Mouse (Mus musculus) lung, embryonic 14.5 days (tissue): ENCODE results near the gene Mepce. TPM values are rescaled to one million over a fixed set of nuclear protein-coding genes. Genes with fewer than 3 reads are reported as not detected.
"Not testable (repeated sequence)": the region's sequence is repeated elsewhere in the genome, so short reads cannot be mapped to it uniquely, and the experiment has no call there.

ENCODE experiments used
- ATAC-seq: fragments of 200-750 bp; cut with Nextera tagmentation; 2 replicates; pipeline ENCODE4 v1.8.0; 2017; ENCODE audit warnings: mild to moderate bottlenecking, moderate TSS enrichment, moderate library complexity; ENCODE audit not compliant: insufficient read depth
- DNase-seq: peaks from one replicate; pipeline ENCODE4 v3.0.0-alpha.2; 2015
- H3K27ac ChIP-seq: fragments of 300-500 bp; sonication (generic); 2 replicates; pipeline ENCODE4 v1.5.1; 2014; ENCODE audit warnings: low read depth, mild to moderate bottlenecking, moderate library complexity
- H3K27me3 ChIP-seq: fragments of 300-500 bp; sonication (generic); 2 replicates; pipeline ENCODE4 v1.6.1; 2014; ENCODE audit warnings: low read length, control low read depth; ENCODE audit not compliant: insufficient read depth
- H3K36me3 ChIP-seq: fragments of 300-500 bp; sonication (generic); 2 replicates; pipeline ENCODE4 v1.6.1; 2014; ENCODE audit warnings: control low read depth; ENCODE audit not compliant: insufficient read depth
- H3K4me1 ChIP-seq: fragments of 300-500 bp; sonication (generic); 2 replicates; pipeline ENCODE4 v1.6.1; 2014; ENCODE audit warnings: antibody characterized with exemption, control low read depth; ENCODE audit not compliant: insufficient read depth
- H3K4me2 ChIP-seq: fragments of 300-500 bp; sonication (generic); 2 replicates; pipeline ENCODE4 v1.6.1; 2014; ENCODE audit warnings: mild to moderate bottlenecking
- H3K4me3 ChIP-seq: fragments of 300-500 bp; sonication (generic); 2 replicates; pipeline ENCODE4 v1.5.1; 2014; ENCODE audit warnings: low read depth, low read length
- H3K9ac ChIP-seq: fragments of 300-500 bp; sonication (generic); 2 replicates; pipeline ENCODE4 v1.6.1; 2014
- H3K9me3 ChIP-seq: fragments of 300-500 bp; sonication (generic); 2 replicates; pipeline ENCODE4 v1.6.1; 2016; ENCODE audit warnings: low read depth, low read length, control low read depth
- CTCF ChIP-seq: IDR thresholded peaks from 2 replicates; pipeline ENCODE4 v1.5.1; 2016; ENCODE audit warnings: antibody characterized with exemption, low read depth
- WGBS: fragments of 180-500 bp; shearing (Covaris S2); extraction: QIAGEN DNeasy Blood & Tissue Kit; methylation state at CpG from one replicate; pipeline ENCODE4 v1.1.7; 2014; 5-methylcytosine and 5-hydroxymethylcytosine counted together
- polyA plus RNA-seq: library from polyadenylated mRNA; unstranded; fragments of >200 nt; fragmentation: Nextera tagmentation; extraction: Ambion mirVana; gene quantifications from 2 replicates; pipeline ENCODE4 v1.2.1, GENCODE M21; 2014

The Mepce gene
- polyA plus RNA-seq, 1 experiment from 2014 or later: 14.5 TPM

- no peak for ATAC-seq
- TF ChIP-seq CTCF: no peak
- H3K4me1 ChIP-seq: peaks cover 3% of the 10 kb centered on the region; the same call in 1 of the 2 replicates
- peaks cover 60% of the 10 kb centered on the region for H3K36me3 ChIP-seq
- no peaks in the 10 kb centered on the region for H3K27me3 ChIP-seq
- 89% methylated on average over 13 of the region's 13 CpGs for WGBS
- no peak for DNase-seq
- no peak overlapping the region for H3K27ac ChIP-seq
- no peak overlapping the region for H3K4me3 ChIP-seq
- no peaks in the 10 kb centered on the region for H3K9me3 ChIP-seq
- no peak overlapping the region for H3K4me2 ChIP-seq
- H3K9ac ChIP-seq: no peak overlapping the region
Observed at GRCm38 (mm10) chr5:137751221-137751887, 36.1 kb downstream of the Mepce start.

- not testable (repeated sequence) for H3K4me1 ChIP-seq, DNase-seq, H3K4me2 ChIP-seq, H3K9ac ChIP-seq, H3K27me3 ChIP-seq, H3K9me3 ChIP-seq, H3K27ac ChIP-seq, ATAC-seq, H3K4me3 ChIP-seq
- peaks cover 49% of the 10 kb centered on the region for H3K36me3 ChIP-seq
- WGBS: 93% methylated on average over 6 of the region's 8 CpGs
Observed at GRCm38 (mm10) chr5:137750212-137750611, 37.2 kb downstream of the Mepce start.

- Histone ChIP-seq H3K4me2 (peak overlapping the region; percentile 100), H3K4me1 (peaks cover 3% of the 10 kb centered on the region; the same call in 1 of the 2 replicates), H3K9me3 (no peaks in the 10 kb centered on the region), H3K4me3 (peak overlapping the region; percentile 76), H3K27me3 (no peaks in the 10 kb centered on the region), H3K9ac (0 out of 2 replicates have a peak overlapping the region, but pooled peaks have one; percentile 5), H3K27ac (0 out of 2 replicates have a peak overlapping the region, but pooled peaks have one; percentile 13), H3K36me3 (peaks cover 43% of the 10 kb centered on the region)
- 33% methylated on average over 6 of the region's 6 CpGs for WGBS
- TF ChIP-seq CTCF: no peak
- ATAC-seq: no peak
- no peak for DNase-seq
Observed at GRCm38 (mm10) chr5:137749196-137749836, 38.1 kb downstream of the Mepce start.

- H3K4me2 ChIP-seq: peak overlapping the region; percentile 100
- 27% methylated on average over 5 of the region's 5 CpGs for WGBS
- TF ChIP-seq CTCF: no peak
- no peak for ATAC-seq
- H3K4me3 ChIP-seq: peak overlapping the region; percentile 76
- no peaks in the 10 kb centered on the region for H3K9me3 ChIP-seq
- H3K4me1 ChIP-seq: peaks cover 3% of the 10 kb centered on the region; the same call in 1 of the 2 replicates
- H3K36me3 ChIP-seq: peaks cover 32% of the 10 kb centered on the region
- peak overlapping the region; percentile 17; the same call in 1 of the 2 replicates for H3K9ac ChIP-seq
- peak overlapping the region; percentile 19 for H3K27ac ChIP-seq
- no peaks in the 10 kb centered on the region for H3K27me3 ChIP-seq
- peak; percentile 67 for DNase-seq
Observed at GRCm38 (mm10) chr5:137748130-137748770, 39.2 kb downstream of the Mepce start.

- 3% methylated on average over 26 of the region's 26 CpGs for WGBS
- peak overlapping the region; percentile 100 for H3K4me2 ChIP-seq
- peak overlapping the region; percentile 85 for H3K9ac ChIP-seq
- H3K4me3 ChIP-seq: peak overlapping the region; percentile 76
- peaks cover 3% of the 10 kb centered on the region; the same call in 1 of the 2 replicates for H3K4me1 ChIP-seq
- DNase-seq (peak; percentile 47), ATAC-seq (no peak)
- peak overlapping the region; percentile 98 for H3K27ac ChIP-seq
- peak; percentile 22; the same call in 1 of the 2 replicates for TF ChIP-seq CTCF
- no peaks in the 10 kb centered on the region for H3K27me3 ChIP-seq
- H3K9me3 ChIP-seq: no peaks in the 10 kb centered on the region
- H3K36me3 ChIP-seq: peaks cover 24% of the 10 kb centered on the region
Observed at GRCm38 (mm10) chr5:137747326-137747961, 40.0 kb downstream of the Mepce start.

- DNase-seq (no peak), ATAC-seq (no peak)
- TF ChIP-seq CTCF: no peak
- Histone ChIP-seq H3K4me3 (peak overlapping the region; percentile 76), H3K9ac (peak overlapping the region; percentile 85), H3K27me3 (no peaks in the 10 kb centered on the region), H3K9me3 (no peaks in the 10 kb centered on the region), H3K36me3 (peaks cover 19% of the 10 kb centered on the region), H3K4me2 (peak overlapping the region; percentile 100), H3K27ac (peak overlapping the region; percentile 98), H3K4me1 (peaks cover 3% of the 10 kb centered on the region; the same call in 1 of the 2 replicates)
- 0% methylated on average over 16 of the region's 16 CpGs for WGBS
Observed at GRCm38 (mm10) chr5:137746851-137747325, 40.6 kb downstream of the Mepce start.
